Mouse (Mus musculus) left cerebral cortex, adult 11 months (tissue): ENCODE measurements at regions not wholly inside any gene's neighbourhood (a gene's known extent, or its start where the extent isn't known, plus 50 kb on each side); places are given as distances from the start of the nearest gene placed in this dataset.
"Not testable (repeated sequence)": the region's sequence is repeated elsewhere in the genome, so short reads cannot be mapped to it uniquely, and the experiment has no call there.

Source experiments
- DNase-seq: peaks from one replicate; pipeline ENCODE4 v3.0.0; 2022; ENCODE audit warnings: low spot score

GRCm38 (mm10) chr2:44513080-44513724 lies 414.3 kb downstream of the Gtdc1 start:
- no peak for DNase-seq

GRCm38 (mm10) chr2:44512334-44512733 lies 415.1 kb downstream of the Gtdc1 start:
- DNase-seq = peak; percentile 38

- DNase-seq = no peak
These were observed 418.4 kb downstream of the Gtdc1 start for GRCm38 (mm10) chr2:44509101-44509500.

- DNase-seq = no peak
These were observed 423.2 kb downstream of the Gtdc1 start for GRCm38 (mm10) chr2:44504273-44504672.

GRCm38 (mm10) chr2:44490806-44491205 lies 436.7 kb downstream of the Gtdc1 start:
- DNase-seq = not testable (repeated sequence)

- DNase-seq = no peak
These were observed 437.2 kb downstream of the Gtdc1 start for GRCm38 (mm10) chr2:44490230-44490629.

GRCm38 (mm10) chr2:44485880-44486279 lies 441.6 kb downstream of the Gtdc1 start:
- no peak for DNase-seq

GRCm38 (mm10) chr2:44479746-44480145 lies 447.7 kb downstream of the Gtdc1 start:
- DNase-seq = no peak

- DNase-seq = no peak
These were observed 452.0 kb downstream of the Gtdc1 start for GRCm38 (mm10) chr2:44475456-44475855.

- DNase-seq = no peak
These were observed 452.8 kb downstream of the Gtdc1 start for GRCm38 (mm10) chr2:44474653-44475052.

GRCm38 (mm10) chr2:44471381-44471780 lies 456.1 kb downstream of the Gtdc1 start:
- no peak for DNase-seq

- DNase-seq = no peak
These were observed 456.5 kb downstream of the Gtdc1 start for GRCm38 (mm10) chr2:44470953-44471352.

- no peak for DNase-seq
These were observed 462.8 kb downstream of the Gtdc1 start for GRCm38 (mm10) chr2:44464631-44465030.

- no peak for DNase-seq
These were observed 464.7 kb downstream of the Gtdc1 start for GRCm38 (mm10) chr2:44462619-44463329.

- no peak for DNase-seq
These were observed 465.9 kb downstream of the Gtdc1 start for GRCm38 (mm10) chr2:44461289-44462250.

GRCm38 (mm10) chr2:44449471-44449870 lies 478.0 kb downstream of the Gtdc1 start:
- DNase-seq = no peak
